Comparison of ENCODE assay signal across 14 mouse cellular contexts in the genomic region with DNA sequence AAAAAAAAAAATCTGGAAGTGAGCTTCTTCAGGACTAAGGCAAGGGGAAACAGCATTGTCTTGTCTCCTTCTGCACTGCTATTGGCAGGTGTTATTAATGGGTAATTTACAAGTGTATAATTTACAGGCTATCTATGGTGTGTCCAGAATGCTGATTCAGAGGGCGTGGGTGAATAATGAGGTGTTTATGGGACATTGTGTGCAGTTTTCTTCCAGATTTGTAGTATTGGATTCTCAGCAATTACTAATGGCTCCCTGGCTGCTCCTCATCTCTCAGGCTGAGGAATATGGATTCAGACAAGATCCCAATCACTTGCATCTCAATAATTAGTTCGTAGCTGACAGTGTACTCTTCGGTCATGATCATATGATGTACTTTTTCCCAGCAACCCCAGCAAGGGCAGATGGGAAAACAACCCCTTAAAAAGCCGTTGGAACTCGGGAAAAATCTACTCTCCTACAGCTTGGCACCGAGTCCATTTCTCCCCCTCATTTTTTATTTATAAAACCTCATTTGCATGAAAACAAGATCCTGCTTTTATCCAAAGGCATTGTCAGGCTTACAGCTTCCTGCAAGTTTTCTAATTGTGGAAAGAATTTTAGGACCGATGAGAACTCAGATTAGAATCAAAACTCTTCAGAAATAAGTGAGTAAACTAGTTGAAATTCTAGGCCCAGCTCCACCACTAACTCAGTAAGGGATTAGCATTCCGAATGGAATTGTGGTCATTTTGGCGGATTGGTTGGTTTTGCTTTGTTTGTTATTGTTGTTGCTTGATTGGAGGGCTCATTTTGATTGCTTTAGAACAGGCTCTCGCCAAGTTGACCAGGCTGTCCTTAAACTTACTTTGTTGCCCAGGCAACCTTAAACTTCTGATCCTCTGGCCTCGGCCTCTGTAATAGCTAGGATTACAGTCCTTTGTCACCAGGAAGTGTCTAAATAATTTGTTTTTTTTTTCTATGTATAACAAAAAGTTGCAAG.
A peak's percentile ranks its signal among the peaks of the same experiment; 100 is the strongest.
DNase-seq lines count a peak whose midpoint lies in the region; ATAC-seq and TF ChIP-seq lines count a peak whose summit lies in the region.
"Had no signal": no experiment of that assay in that cellular context is flagged by ENCODE, and none has a peak within 500 bp of the region (broad histone marks: within the 10 kb centered on the region; RNA-seq: fewer than 3 reads in every experiment).

No protein-coding gene starts in this region.

- H3K4me2 ChIP-seq in forebrain, embryonic 11.5 days (ENCODE audit: low read depth, low read length, severe bottlenecking): no peak overlapping the region
- H3K4me2 ChIP-seq: embryonic facial prominence, embryonic 12.5 days; lung, embryonic 15.5 days had no signal

- no peak for TF ChIP-seq CTCF in lung, adult 2 months (IDR thresholded peaks at IDR 0.05; ENCODE audit: insufficient read depth, low read length)

- no peak overlapping the region for H3K27ac ChIP-seq in forebrain, embryonic 11.5 days (ENCODE audit: low read depth, low read length)
- no peak overlapping the region for H3K27ac ChIP-seq in forebrain, embryonic 10.5 days
- no peak overlapping the region for H3K27ac ChIP-seq in limb, embryonic 10.5 days
- H3K27ac ChIP-seq: embryonic facial prominence, embryonic 12.5 days; lung, embryonic 15.5 days had no signal

- ATAC-seq in forebrain, embryonic 11.5 days (replicated peaks; ENCODE audit: low FRiP score): peak; percentile 54

- H3K4me1 ChIP-seq in forebrain, embryonic 11.5 days (replicated peaks; ENCODE audit: control insufficient read depth, insufficient read depth, low read length): peaks cover 3% of the 10 kb centered on the region; the same call in 1 of the 2 replicates
- H3K4me1 ChIP-seq in forebrain, embryonic 10.5 days: peaks cover 23% of the 10 kb centered on the region
- H3K4me1 ChIP-seq in limb, embryonic 10.5 days: peaks cover 18% of the 10 kb centered on the region
- H3K4me1 ChIP-seq in lung, adult 2 months (ENCODE audit: control insufficient read depth, insufficient read depth, low read length): no peaks in the 10 kb centered on the region
- H3K4me1 ChIP-seq: embryonic facial prominence, embryonic 12.5 days had no signal

- WGBS in forebrain, embryonic 11.5 days: 45% methylated on average over 11 of the region's 11 CpGs
- WGBS in forebrain, embryonic 10.5 days: 61% methylated on average over 11 of the region's 11 CpGs
- WGBS in limb, embryonic 10.5 days: 71% methylated on average over 11 of the region's 11 CpGs
- WGBS in lung, adult 2 months: 65% methylated on average over 11 of the region's 11 CpGs

- DNase-seq in forebrain, embryonic 11.5 days (ENCODE audit: low spot score): no peak
- no peak for DNase-seq in forebrain, embryonic 10.5 days (ENCODE audit: extremely low spot score, low spot score)
- peak; percentile 80 for DNase-seq in brain, adult 2 months (ENCODE audit: low read depth, low spot score)
- peak; percentile 32 to 76 for DNase-seq in frontal cortex, postnatal 36 days (ENCODE audit: low spot score in 2 of 2)
- peak; percentile 52 to 80 for DNase-seq in left cerebral cortex, adult 9 months (ENCODE audit: low spot score in 2 of 2)
- no peak for DNase-seq in limb, embryonic 10.5 days (ENCODE audit: low spot score)
- no peak for DNase-seq in kidney, postnatal 36 days
- no peak for DNase-seq in lung, adult 2 months
- DNase-seq: gastrocnemius, postnatal 14 days; heart, postnatal 36 days; kidney, adult 8-10 months; thymus, adult 18-20 months had no signal

- H3K4me3 ChIP-seq in forebrain, embryonic 11.5 days (ENCODE audit: low read depth, low read length): no peak overlapping the region
- H3K4me3 ChIP-seq in forebrain, embryonic 10.5 days: no peak overlapping the region
- no peak overlapping the region for H3K4me3 ChIP-seq in limb, embryonic 10.5 days
- no peak overlapping the region for H3K4me3 ChIP-seq in lung, adult 2 months (replicated peaks; ENCODE audit: extremely low read depth, low read depth, low read length)
- H3K4me3 ChIP-seq: embryonic facial prominence, embryonic 12.5 days; lung, embryonic 15.5 days had no signal

- H3K27me3 ChIP-seq in forebrain, embryonic 11.5 days (ENCODE audit: control insufficient read depth, insufficient read depth, low read length): no peaks in the 10 kb centered on the region
- H3K27me3 ChIP-seq in forebrain, embryonic 10.5 days (ENCODE audit: poor library complexity, severe bottlenecking): no peaks in the 10 kb centered on the region
- H3K27me3 ChIP-seq in limb, embryonic 10.5 days (ENCODE audit: low read depth, poor library complexity, severe bottlenecking): no peaks in the 10 kb centered on the region
- H3K27me3 ChIP-seq: embryonic facial prominence, embryonic 12.5 days; lung, embryonic 15.5 days had no signal

- H3K9ac ChIP-seq in forebrain, embryonic 11.5 days (ENCODE audit: low read length): no peak overlapping the region
- H3K9ac ChIP-seq: embryonic facial prominence, embryonic 12.5 days; lung, embryonic 15.5 days had no signal

- H3K36me3 ChIP-seq in forebrain, embryonic 11.5 days (ENCODE audit: control insufficient read depth, insufficient read depth, low read length): no peaks in the 10 kb centered on the region
- no peaks in the 10 kb centered on the region for H3K36me3 ChIP-seq in forebrain, embryonic 10.5 days (replicated peaks)
- H3K36me3 ChIP-seq in limb, embryonic 10.5 days: no peaks in the 10 kb centered on the region
- H3K36me3 ChIP-seq: embryonic facial prominence, embryonic 12.5 days; lung, embryonic 15.5 days had no signal

- TF ChIP-seq POLR2A in lung, adult 2 months (IDR thresholded peaks at IDR 0.05; ENCODE audit: borderline replicate concordance, extremely low read depth, low read depth, low read length): no peak

- H3K9me3 ChIP-seq in forebrain, embryonic 11.5 days (ENCODE audit: control insufficient read depth, low read length): no peaks in the 10 kb centered on the region
- no peaks in the 10 kb centered on the region for H3K9me3 ChIP-seq in forebrain, embryonic 10.5 days
- no peaks in the 10 kb centered on the region for H3K9me3 ChIP-seq in limb, embryonic 10.5 days (replicated peaks)
- H3K9me3 ChIP-seq: embryonic facial prominence, embryonic 12.5 days; lung, embryonic 15.5 days had no signal

Comparison
In these comparisons a context has a peak if more than half of its experiments do, and no peak if none do; other contexts are left out.
1. DNase-seq: peak in brain, adult 2 months (single experiment), frontal cortex, postnatal 36 days (2 of 2) and left cerebral cortex, adult 9 months (2 of 2); none in forebrain, embryonic 11.5 days (single experiment), forebrain, embryonic 10.5 days (single experiment), limb, embryonic 10.5 days (single experiment), kidney, postnatal 36 days (0 of 2) and lung, adult 2 months (single experiment).